Mouse (Mus musculus): ENCODE measurements around the gene Hpse.

Gene Hpse

GRCm38 (mm10) chr5:100738802-100739201, 19.3 kb upstream of the Hpse start:
- Histone ChIP-seq H3K9me3 (ENCODE audit: low read length) (peaks cover 33% of the 10 kb centered on the region), H3K36me3 (ENCODE audit: insufficient read depth, low read length) (no peaks in the 10 kb centered on the region), H3K4me3 (replicated peaks; ENCODE audit: low read length) (no peak overlapping the region), H3K27me3 (ENCODE audit: insufficient read depth, low read length) (no peaks in the 10 kb centered on the region), H3K4me1 (replicated peaks; ENCODE audit: low read depth, low read length) (no peaks in the 10 kb centered on the region)
- no peak for TF ChIP-seq NANOG (IDR thresholded peaks at IDR 0.05; ENCODE audit: borderline replicate concordance, low read length)
- TF ChIP-seq POU5F1 (IDR thresholded peaks at IDR 0.05; ENCODE audit: borderline replicate concordance, low read length) = no peak
- no peak for TF ChIP-seq CTCF (conservative IDR thresholded peaks at IDR 0.05; ENCODE audit: low read length)

DNA sequence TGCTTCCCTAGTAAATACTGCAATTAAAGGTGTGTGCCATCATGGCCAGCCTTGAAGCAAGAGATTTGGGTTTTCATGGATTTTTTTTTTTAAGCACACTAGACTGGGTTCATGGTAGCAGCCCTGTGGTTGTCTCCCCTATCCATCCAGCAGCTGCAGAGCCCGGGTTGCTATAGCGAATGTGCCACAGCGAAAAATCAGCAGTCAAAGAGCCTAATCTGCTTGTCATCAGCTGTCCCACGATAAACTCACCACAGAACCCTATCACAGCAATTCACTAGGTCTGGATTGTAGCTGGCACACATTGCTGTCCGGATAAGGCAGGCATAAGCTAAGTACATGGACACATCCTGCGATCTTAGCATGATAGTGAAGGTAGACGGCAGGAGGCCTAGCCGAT, 17.4 kb upstream of the Hpse start:
- no peaks in the 10 kb centered on the region for H3K36me3 ChIP-seq (ENCODE audit: insufficient read depth, low read length)
- no peak overlapping the region for H3K4me3 ChIP-seq (replicated peaks; ENCODE audit: low read length)
- H3K9me3 ChIP-seq (ENCODE audit: low read length) = peaks cover 33% of the 10 kb centered on the region
- TF ChIP-seq POU5F1 (IDR thresholded peaks at IDR 0.05; ENCODE audit: borderline replicate concordance, low read length) (no peak), NANOG (IDR thresholded peaks at IDR 0.05; ENCODE audit: borderline replicate concordance, low read length) (no peak), CTCF (conservative IDR thresholded peaks at IDR 0.05; ENCODE audit: low read length) (no peak)
- no peaks in the 10 kb centered on the region for H3K27me3 ChIP-seq (ENCODE audit: insufficient read depth, low read length)
- no peaks in the 10 kb centered on the region for H3K4me1 ChIP-seq (replicated peaks; ENCODE audit: low read depth, low read length)

- TF ChIP-seq NANOG (IDR thresholded peaks at IDR 0.05; ENCODE audit: borderline replicate concordance, low read length) (no peak), POU5F1 (IDR thresholded peaks at IDR 0.05; ENCODE audit: borderline replicate concordance, low read length) (no peak), CTCF (conservative IDR thresholded peaks at IDR 0.05; ENCODE audit: low read length) (no peak)
- no peaks in the 10 kb centered on the region for H3K36me3 ChIP-seq (ENCODE audit: insufficient read depth, low read length)
- no peaks in the 10 kb centered on the region for H3K27me3 ChIP-seq (ENCODE audit: insufficient read depth, low read length)
- H3K9me3 ChIP-seq (ENCODE audit: low read length) = peaks cover 24% of the 10 kb centered on the region
- H3K4me3 ChIP-seq (replicated peaks; ENCODE audit: low read length) = no peak overlapping the region
- H3K4me1 ChIP-seq (replicated peaks; ENCODE audit: low read depth, low read length) = no peaks in the 10 kb centered on the region
Observed at GRCm38 (mm10) chr5:100734535-100734934, 15.0 kb upstream of the Hpse start.

- Histone ChIP-seq H3K9me3 (ENCODE audit: low read length) (peaks cover 20% of the 10 kb centered on the region), H3K4me3 (replicated peaks; ENCODE audit: low read length) (no peak overlapping the region), H3K4me1 (replicated peaks; ENCODE audit: low read depth, low read length) (no peaks in the 10 kb centered on the region), H3K36me3 (ENCODE audit: insufficient read depth, low read length) (no peaks in the 10 kb centered on the region), H3K27me3 (ENCODE audit: insufficient read depth, low read length) (no peaks in the 10 kb centered on the region; the same call in 1 of the 2 replicates)
- TF ChIP-seq POU5F1 (IDR thresholded peaks at IDR 0.05; ENCODE audit: borderline replicate concordance, low read length) (no peak), NANOG (IDR thresholded peaks at IDR 0.05; ENCODE audit: borderline replicate concordance, low read length) (no peak)
Observed at GRCm38 (mm10) chr5:100728757-100729156, 9.2 kb upstream of the Hpse start.

GRCm38 (mm10) chr5:100726001-100726400, 6.5 kb upstream of the Hpse start:
- no peaks in the 10 kb centered on the region for H3K4me1 ChIP-seq (replicated peaks; ENCODE audit: low read depth, low read length)
- peaks cover 20% of the 10 kb centered on the region for H3K9me3 ChIP-seq (ENCODE audit: low read length)
- no peaks in the 10 kb centered on the region for H3K36me3 ChIP-seq (ENCODE audit: insufficient read depth, low read length)
- H3K4me3 ChIP-seq (replicated peaks; ENCODE audit: low read length) = no peak overlapping the region
- TF ChIP-seq POU5F1 (IDR thresholded peaks at IDR 0.05; ENCODE audit: borderline replicate concordance, low read length) (no peak), NANOG (IDR thresholded peaks at IDR 0.05; ENCODE audit: borderline replicate concordance, low read length) (no peak), CTCF (conservative IDR thresholded peaks at IDR 0.05; ENCODE audit: low read length) (no peak)
- peaks cover 20% of the 10 kb centered on the region for H3K27me3 ChIP-seq (ENCODE audit: insufficient read depth, low read length)

GRCm38 (mm10) chr5:100716762-100717161, 2.8 kb downstream of the Hpse start:
- Histone ChIP-seq H3K4me1 (replicated peaks; ENCODE audit: low read depth, low read length) (peaks cover 11% of the 10 kb centered on the region), H3K36me3 (ENCODE audit: insufficient read depth, low read length) (no peaks in the 10 kb centered on the region), H3K4me3 (replicated peaks; ENCODE audit: low read length) (no peak overlapping the region), H3K9me3 (ENCODE audit: low read length) (no peaks in the 10 kb centered on the region), H3K27me3 (ENCODE audit: insufficient read depth, low read length) (peaks cover 57% of the 10 kb centered on the region)
- TF ChIP-seq CTCF (conservative IDR thresholded peaks at IDR 0.05; ENCODE audit: low read length) (no peak), NANOG (IDR thresholded peaks at IDR 0.05; ENCODE audit: borderline replicate concordance, low read length) (no peak), POU5F1 (IDR thresholded peaks at IDR 0.05; ENCODE audit: borderline replicate concordance, low read length) (no peak)

- Histone ChIP-seq H3K4me1 (replicated peaks; ENCODE audit: low read depth, low read length) (no peaks in the 10 kb centered on the region), H3K27me3 (ENCODE audit: insufficient read depth, low read length) (peaks cover 9% of the 10 kb centered on the region; the same call in 1 of the 2 replicates), H3K36me3 (ENCODE audit: insufficient read depth, low read length) (no peaks in the 10 kb centered on the region), H3K4me3 (replicated peaks; ENCODE audit: low read length) (no peak overlapping the region), H3K9me3 (ENCODE audit: low read length) (no peaks in the 10 kb centered on the region)
- TF ChIP-seq POU5F1 (IDR thresholded peaks at IDR 0.05; ENCODE audit: borderline replicate concordance, low read length) = no peak
- TF ChIP-seq NANOG (IDR thresholded peaks at IDR 0.05; ENCODE audit: borderline replicate concordance, low read length) = no peak
- TF ChIP-seq CTCF (conservative IDR thresholded peaks at IDR 0.05; ENCODE audit: low read length) = no peak
Observed at GRCm38 (mm10) chr5:100711219-100711618, 8.3 kb downstream of the Hpse start.

GRCm38 (mm10) chr5:100710012-100710411, 9.5 kb downstream of the Hpse start:
- Histone ChIP-seq H3K9me3 (ENCODE audit: low read length) (no peaks in the 10 kb centered on the region), H3K4me1 (replicated peaks; ENCODE audit: low read depth, low read length) (no peaks in the 10 kb centered on the region), H3K36me3 (ENCODE audit: insufficient read depth, low read length) (no peaks in the 10 kb centered on the region), H3K27me3 (ENCODE audit: insufficient read depth, low read length) (peaks cover under 1% of the 10 kb centered on the region; the same call in 1 of the 2 replicates), H3K4me3 (replicated peaks; ENCODE audit: low read length) (no peak overlapping the region)
- no peak for TF ChIP-seq NANOG (IDR thresholded peaks at IDR 0.05; ENCODE audit: borderline replicate concordance, low read length)
- TF ChIP-seq CTCF (conservative IDR thresholded peaks at IDR 0.05; ENCODE audit: low read length) = no peak
- TF ChIP-seq POU5F1 (IDR thresholded peaks at IDR 0.05; ENCODE audit: borderline replicate concordance, low read length) = no peak

GRCm38 (mm10) chr5:100709035-100709434, 10.5 kb downstream of the Hpse start:
- H3K27me3 ChIP-seq (ENCODE audit: insufficient read depth, low read length) = no peaks in the 10 kb centered on the region; the same call in 1 of the 2 replicates
- TF ChIP-seq NANOG (IDR thresholded peaks at IDR 0.05; ENCODE audit: borderline replicate concordance, low read length) = no peak
- TF ChIP-seq CTCF (conservative IDR thresholded peaks at IDR 0.05; ENCODE audit: low read length) = no peak
- TF ChIP-seq POU5F1 (IDR thresholded peaks at IDR 0.05; ENCODE audit: borderline replicate concordance, low read length) = no peak
- H3K4me3 ChIP-seq (replicated peaks; ENCODE audit: low read length) = no peak overlapping the region
- no peaks in the 10 kb centered on the region for H3K36me3 ChIP-seq (ENCODE audit: insufficient read depth, low read length)
- no peaks in the 10 kb centered on the region for H3K9me3 ChIP-seq (ENCODE audit: low read length)
- no peaks in the 10 kb centered on the region for H3K4me1 ChIP-seq (replicated peaks; ENCODE audit: low read depth, low read length)

Measured in E14TG2a.4 (cell line).